Mouse (Mus musculus) liver, embryonic 13.5 days (tissue): ENCODE measurements around the gene Adh6a. TPM values are rescaled to one million over a fixed set of nuclear protein-coding genes. Genes with fewer than 3 reads are reported as not detected.

ENCODE experiments used
- ATAC-seq: fragments of 200-750 bp; cut with Nextera tagmentation; 2 replicates; pipeline ENCODE4 v1.8.0; 2017; ENCODE audit warnings: low read depth, mild to moderate bottlenecking, moderate number of reproducible peaks, moderate library complexity
- DNase-seq: peaks from one replicate; pipeline ENCODE4 v3.0.0; 2022
- H3K27ac ChIP-seq: fragments of 300-500 bp; sonication (generic); 2 replicates; pipeline ENCODE4 v1.5.1; 2015; ENCODE audit warnings: moderate library complexity, mild to moderate bottlenecking, inconsistent platforms
- H3K27me3 ChIP-seq: fragments of 300-500 bp; sonication (generic); 2 replicates; pipeline ENCODE4 v1.6.1; 2015; ENCODE audit warnings: mild to moderate bottlenecking, inconsistent platforms
- H3K36me3 ChIP-seq: fragments of 300-500 bp; sonication (generic); 2 replicates; pipeline ENCODE4 v1.6.1; 2015; ENCODE audit warnings: mild to moderate bottlenecking, inconsistent platforms
- H3K4me1 ChIP-seq: fragments of 300-500 bp; sonication (generic); replicated peaks from 2 replicates; pipeline ENCODE4 v1.6.1; 2015; ENCODE audit warnings: inconsistent platforms
- H3K4me2 ChIP-seq: fragments of 300-500 bp; sonication (generic); 2 replicates; pipeline ENCODE4 v1.6.1; 2015; ENCODE audit warnings: inconsistent platforms, mild to moderate bottlenecking, moderate library complexity
- H3K4me3 ChIP-seq: fragments of 300-500 bp; sonication (generic); replicated peaks from 2 replicates; pipeline ENCODE4 v1.5.1; 2015; ENCODE audit warnings: mild to moderate bottlenecking, inconsistent platforms
- H3K9ac ChIP-seq: fragments of 300-500 bp; sonication (generic); 2 replicates; pipeline ENCODE4 v1.6.1; 2015; ENCODE audit warnings: mild to moderate bottlenecking, inconsistent platforms
- H3K9me3 ChIP-seq: fragments of 300-500 bp; sonication (generic); replicated peaks from 2 replicates; pipeline ENCODE4 v1.6.1; 2016; ENCODE audit warnings: inconsistent platforms
- WGBS: fragments of 180-500 bp; shearing (Covaris S2); methylation state at CpG from one replicate; pipeline ENCODE4 v1.1.7; 2015; ENCODE audit not compliant: insufficient replicate concordance; 5-methylcytosine and 5-hydroxymethylcytosine counted together
- polyA plus RNA-seq: library from polyadenylated mRNA; unstranded; fragments of >200 nt; fragmentation: Nextera tagmentation; extraction: Ambion mirVana; gene quantifications from 2 replicates; pipeline ENCODE4 v1.2.1, GENCODE M21; 2015

Adh6a gene
- polyA plus RNA-seq, 1 experiment from 2014 or later: not detected

- H3K4me2 ChIP-seq: no peak overlapping the region
- no peaks in the 10 kb centered on the region for H3K4me1 ChIP-seq
- 63% methylated on average over 7 of the region's 7 CpGs for WGBS
- no peak overlapping the region for H3K9ac ChIP-seq
- no peak overlapping the region for H3K4me3 ChIP-seq
- H3K9me3 ChIP-seq: no peaks in the 10 kb centered on the region
- H3K27me3 ChIP-seq: no peaks in the 10 kb centered on the region
- no peaks in the 10 kb centered on the region for H3K36me3 ChIP-seq
- no peak for ATAC-seq
- DNase-seq: no peak
- no peak overlapping the region for H3K27ac ChIP-seq
Observed at GRCm38 (mm10) chr3:138293298-138293895, 19.7 kb upstream of the Adh6a start.

- DNase-seq (no peak), ATAC-seq (no peak)
- Histone ChIP-seq H3K4me1 (0 out of 2 replicates have a peak, but pooled peaks cover 4% of the 10 kb centered on the region), H3K36me3 (no peaks in the 10 kb centered on the region), H3K27ac (no peak overlapping the region), H3K4me3 (no peak overlapping the region), H3K9me3 (no peaks in the 10 kb centered on the region; the same call in 1 of the 2 replicates), H3K4me2 (no peak overlapping the region), H3K27me3 (no peaks in the 10 kb centered on the region), H3K9ac (no peak overlapping the region)
- WGBS: 75% methylated on average over 9 of the region's 9 CpGs
Observed at GRCm38 (mm10) chr3:138300130-138300529, 13.0 kb upstream of the Adh6a start.

- Histone ChIP-seq H3K4me2 (no peak overlapping the region), H3K27ac (no peak overlapping the region), H3K36me3 (no peaks in the 10 kb centered on the region), H3K9me3 (no peaks in the 10 kb centered on the region; the same call in 1 of the 2 replicates), H3K9ac (no peak overlapping the region), H3K4me1 (0 out of 2 replicates have a peak, but pooled peaks cover 10% of the 10 kb centered on the region), H3K4me3 (no peak overlapping the region), H3K27me3 (no peaks in the 10 kb centered on the region)
- no peak for DNase-seq
- 75% methylated on average over 4 of the region's 4 CpGs for WGBS
- ATAC-seq: no peak
Observed at GRCm38 (mm10) chr3:138302676-138303075, 10.4 kb upstream of the Adh6a start.

- H3K27me3 ChIP-seq: no peaks in the 10 kb centered on the region
- no peaks in the 10 kb centered on the region for H3K36me3 ChIP-seq
- no peaks in the 10 kb centered on the region; the same call in 1 of the 2 replicates for H3K9me3 ChIP-seq
- 76% methylated on average over 6 of the region's 6 CpGs for WGBS
- H3K4me2 ChIP-seq: no peak overlapping the region
- DNase-seq: no peak
- H3K9ac ChIP-seq: no peak overlapping the region
- no peak for ATAC-seq
- no peak overlapping the region for H3K27ac ChIP-seq
- 0 out of 2 replicates have a peak, but pooled peaks cover 10% of the 10 kb centered on the region for H3K4me1 ChIP-seq
- no peak overlapping the region for H3K4me3 ChIP-seq
Observed at GRCm38 (mm10) chr3:138303771-138304488, 9.2 kb upstream of the Adh6a start.

GRCm38 (mm10) chr3:138304489-138304871 is 8.6 kb upstream of the Adh6a start:
- no peak overlapping the region for H3K4me2 ChIP-seq
- H3K27ac ChIP-seq: no peak overlapping the region
- DNase-seq (no peak), ATAC-seq (no peak)
- H3K27me3 ChIP-seq: no peaks in the 10 kb centered on the region
- H3K36me3 ChIP-seq: no peaks in the 10 kb centered on the region
- H3K4me3 ChIP-seq: no peak overlapping the region
- 0 out of 2 replicates have a peak, but pooled peaks cover 10% of the 10 kb centered on the region for H3K4me1 ChIP-seq
- no peak overlapping the region for H3K9ac ChIP-seq
- 40% methylated on average over 4 of the region's 4 CpGs for WGBS
- H3K9me3 ChIP-seq: no peaks in the 10 kb centered on the region

GRCm38 (mm10) chr3:138305486-138306289 is 7.4 kb upstream of the Adh6a start:
- DNase-seq (no peak), ATAC-seq (no peak)
- H3K36me3 ChIP-seq: no peaks in the 10 kb centered on the region
- no peak overlapping the region for H3K4me3 ChIP-seq
- WGBS: 53% methylated on average over 10 of the region's 10 CpGs
- H3K9ac ChIP-seq: no peak overlapping the region
- no peak overlapping the region for H3K4me2 ChIP-seq
- 0 out of 2 replicates have a peak, but pooled peaks cover 10% of the 10 kb centered on the region for H3K4me1 ChIP-seq
- H3K27ac ChIP-seq: no peak overlapping the region
- no peaks in the 10 kb centered on the region for H3K27me3 ChIP-seq
- H3K9me3 ChIP-seq: no peaks in the 10 kb centered on the region

GRCm38 (mm10) chr3:138306290-138306683 is 6.8 kb upstream of the Adh6a start:
- 56% methylated on average over 8 of the region's 8 CpGs for WGBS
- Histone ChIP-seq H3K27me3 (no peaks in the 10 kb centered on the region), H3K4me3 (no peak overlapping the region), H3K27ac (no peak overlapping the region), H3K36me3 (no peaks in the 10 kb centered on the region), H3K9me3 (no peaks in the 10 kb centered on the region), H3K9ac (no peak overlapping the region), H3K4me1 (0 out of 2 replicates have a peak, but pooled peaks cover 10% of the 10 kb centered on the region), H3K4me2 (0 out of 2 replicates have a peak overlapping the region, but pooled peaks have one; percentile 4)
- no peak for ATAC-seq
- no peak for DNase-seq

GRCm38 (mm10) chr3:138309910-138310309 is 3.2 kb upstream of the Adh6a start:
- 79% methylated on average over 8 of the region's 8 CpGs for WGBS

GRCm38 (mm10) chr3:138311015-138311414 is 2.1 kb upstream of the Adh6a start:
- Histone ChIP-seq H3K27me3 (no peaks in the 10 kb centered on the region), H3K36me3 (no peaks in the 10 kb centered on the region), H3K4me2 (no peak overlapping the region), H3K9me3 (no peaks in the 10 kb centered on the region), H3K4me1 (0 out of 2 replicates have a peak, but pooled peaks cover 1% of the 10 kb centered on the region), H3K4me3 (no peak overlapping the region), H3K9ac (no peak overlapping the region), H3K27ac (no peak overlapping the region)
- ATAC-seq (no peak), DNase-seq (no peak)
- WGBS: 68% methylated on average over 6 of the region's 6 CpGs

More at GRCm38 (mm10) chr3:138309910-138310309, 3.2 kb upstream of the Adh6a start:
- 0 out of 2 replicates have a peak, but pooled peaks cover 6% of the 10 kb centered on the region for H3K4me1 ChIP-seq
- H3K9ac ChIP-seq: no peak overlapping the region
- no peak overlapping the region for H3K4me3 ChIP-seq
- ATAC-seq (no peak), DNase-seq (no peak)
- H3K4me2 ChIP-seq: no peak overlapping the region
- H3K27me3 ChIP-seq: no peaks in the 10 kb centered on the region
- H3K36me3 ChIP-seq: no peaks in the 10 kb centered on the region
- H3K9me3 ChIP-seq: no peaks in the 10 kb centered on the region
- no peak overlapping the region for H3K27ac ChIP-seq

GRCm38 (mm10) chr3:138316908-138317472 is 3.9 kb downstream of the Adh6a start:
- H3K4me3 ChIP-seq: no peak overlapping the region
- H3K9me3 ChIP-seq: no peaks in the 10 kb centered on the region
- H3K27me3 ChIP-seq: no peaks in the 10 kb centered on the region
- H3K9ac ChIP-seq: no peak overlapping the region
- no peaks in the 10 kb centered on the region for H3K4me1 ChIP-seq
- DNase-seq: no peak
- WGBS: 56% methylated on average over 2 of the region's 2 CpGs
- H3K36me3 ChIP-seq: no peaks in the 10 kb centered on the region
- no peak for ATAC-seq
- no peak overlapping the region for H3K4me2 ChIP-seq
- no peak overlapping the region for H3K27ac ChIP-seq

GRCm38 (mm10) chr3:138325001-138325400 is 11.9 kb downstream of the Adh6a start:
- Histone ChIP-seq H3K9me3 (no peaks in the 10 kb centered on the region), H3K4me3 (no peak overlapping the region), H3K9ac (no peak overlapping the region), H3K36me3 (no peaks in the 10 kb centered on the region), H3K27ac (no peak overlapping the region), H3K27me3 (no peaks in the 10 kb centered on the region), H3K4me1 (no peaks in the 10 kb centered on the region), H3K4me2 (no peak overlapping the region)
- ATAC-seq: no peak
- WGBS: 81% methylated on average over 17 of the region's 17 CpGs
- DNase-seq: no peak
